Mouse (Mus musculus) embryonic facial prominence, embryonic 11.5 days (tissue): ENCODE data around the gene Zxdc. TPM values are rescaled to one million over a fixed set of nuclear protein-coding genes. Genes with fewer than 3 reads are reported as not detected.

Source experiments
- ATAC-seq: fragments of 200-750 bp; cut with Nextera tagmentation; replicated peaks from 2 replicates; pipeline ENCODE4 v1.8.0; 2017; ENCODE audit warnings: low read depth; ENCODE audit not compliant: insufficient number of reproducible peaks, low FRiP score, low TSS enrichment
- DNase-seq: peaks from one replicate; pipeline ENCODE4 v3.0.0-alpha.2; 2015; ENCODE audit warnings: low spot score
- H3K27ac ChIP-seq: fragments of 300-500 bp; sonication (generic); replicated peaks from 2 replicates; pipeline ENCODE4 v1.5.1; 2014; ENCODE audit warnings: mild to moderate bottlenecking, low read depth, low read length, control low read depth
- H3K27me3 ChIP-seq: fragments of 300-500 bp; sonication (generic); 2 replicates; pipeline ENCODE4 v1.6.1; 2014; ENCODE audit warnings: mild to moderate bottlenecking, low read length, moderate library complexity, mixed read lengths; ENCODE audit not compliant: control insufficient read depth, insufficient read depth
- H3K36me3 ChIP-seq: fragments of 300-500 bp; sonication (generic); replicated peaks from 2 replicates; pipeline ENCODE4 v1.6.1; 2014; ENCODE audit warnings: low read depth, mild to moderate bottlenecking, low read length, moderate library complexity, mixed read lengths; ENCODE audit not compliant: control insufficient read depth, insufficient read depth
- H3K4me1 ChIP-seq: fragments of 300-500 bp; sonication (generic); 2 replicates; pipeline ENCODE4 v1.6.1; 2014; ENCODE audit warnings: low read length, mixed read lengths; ENCODE audit not compliant: control insufficient read depth, insufficient read depth
- H3K4me2 ChIP-seq: fragments of 300-500 bp; sonication (generic); 2 replicates; pipeline ENCODE4 v1.6.1; 2014; ENCODE audit warnings: low read depth, mild to moderate bottlenecking, control low read depth, low read length, moderate library complexity
- H3K4me3 ChIP-seq: fragments of 300-500 bp; sonication (generic); 2 replicates; pipeline ENCODE4 v1.5.1; 2014; ENCODE audit warnings: low read depth, low read length, control low read depth
- H3K9ac ChIP-seq: fragments of 300-500 bp; sonication (generic); replicated peaks from 2 replicates; pipeline ENCODE4 v1.6.1; 2014; ENCODE audit warnings: mild to moderate bottlenecking, control low read depth, low read length
- H3K9me3 ChIP-seq: fragments of 300-500 bp; sonication (generic); replicated peaks from 2 replicates; pipeline ENCODE4 v1.6.1; 2016; ENCODE audit warnings: mild to moderate bottlenecking, low read length, inconsistent platforms, mixed read lengths; ENCODE audit not compliant: control insufficient read depth
- WGBS: fragments of 180-500 bp; shearing (Covaris S2); extraction: QIAGEN DNeasy Blood & Tissue Kit; methylation state at CpG from one replicate; pipeline ENCODE4 v1.1.7; 2014; 5-methylcytosine and 5-hydroxymethylcytosine counted together
- polyA plus RNA-seq: library from polyadenylated mRNA; unstranded; fragments of >200 nt; fragmentation: Nextera tagmentation; extraction: Ambion mirVana; gene quantifications from 2 replicates; pipeline ENCODE4 v1.2.1, GENCODE M21; 2014

Zxdc gene
- polyA plus RNA-seq, result 7.6 and 10.7 TPM in 2 replicates

GRCm38 (mm10) chr6:90368976-90369724, at the start of gene Zxdc:
Zxdc (plus strand) TSS chr6:90369492.
- H3K9me3 ChIP-seq, result no peaks in the 10 kb centered on the region
- H3K27ac ChIP-seq, result no peak within 1 kb of the TSS; the same call in 1 of the 2 replicates
- peaks cover 6% of the 10 kb centered on the region for H3K36me3 ChIP-seq
- peak within 1 kb of the TSS; percentile 99 for H3K4me2 ChIP-seq
- H3K4me3 ChIP-seq, result peak within 1 kb of the TSS; percentile 92
- H3K27me3 ChIP-seq, result no peaks in the 10 kb centered on the region
- 6% methylated on average over 41 of the region's 41 CpGs for WGBS
- peak within 1 kb of the TSS; percentile 79 for H3K9ac ChIP-seq
- peak; percentile 98 for DNase-seq
- ATAC-seq, result peak; percentile 95
- no peaks in the 10 kb centered on the region for H3K4me1 ChIP-seq

- Histone ChIP-seq H3K36me3 (no peaks in the 10 kb centered on the region), H3K27me3 (no peaks in the 10 kb centered on the region), H3K4me1 (no peaks in the 10 kb centered on the region; the same call in 1 of the 2 replicates), H3K4me3 (no peak overlapping the region), H3K4me2 (no peak overlapping the region), H3K27ac (no peak overlapping the region), H3K9ac (no peak overlapping the region), H3K9me3 (no peaks in the 10 kb centered on the region; the same call in 1 of the 2 replicates)
- 87% methylated on average over 5 of the region's 5 CpGs for WGBS
- DNase-seq, result no peak
- ATAC-seq, result no peak
Measured at GRCm38 (mm10) chr6:90320429-90320828, 48.9 kb upstream of the Zxdc start.

- H3K4me3 ChIP-seq, result no peak overlapping the region
- ATAC-seq, result no peak
- no peaks in the 10 kb centered on the region for H3K36me3 ChIP-seq
- no peak for DNase-seq
- H3K4me2 ChIP-seq, result no peak overlapping the region
- no peak overlapping the region for H3K27ac ChIP-seq
- no peaks in the 10 kb centered on the region; the same call in 1 of the 2 replicates for H3K4me1 ChIP-seq
- no peak overlapping the region for H3K9ac ChIP-seq
- no peaks in the 10 kb centered on the region for H3K9me3 ChIP-seq
- 55% methylated on average over 4 of the region's 4 CpGs for WGBS
- no peaks in the 10 kb centered on the region for H3K27me3 ChIP-seq
Measured at GRCm38 (mm10) chr6:90321811-90322210, 47.5 kb upstream of the Zxdc start.

- H3K27me3 ChIP-seq, result no peaks in the 10 kb centered on the region
- H3K4me1 ChIP-seq, result no peaks in the 10 kb centered on the region; the same call in 1 of the 2 replicates
- no peak overlapping the region for H3K9ac ChIP-seq
- ATAC-seq (no peak), DNase-seq (no peak)
- H3K36me3 ChIP-seq, result no peaks in the 10 kb centered on the region
- H3K27ac ChIP-seq, result no peak overlapping the region
- no peak overlapping the region for H3K4me2 ChIP-seq
- H3K9me3 ChIP-seq, result no peaks in the 10 kb centered on the region
- H3K4me3 ChIP-seq, result no peak overlapping the region
- WGBS, result 96% methylated on average over 3 of the region's 3 CpGs
Measured at GRCm38 (mm10) chr6:90324026-90324425, 45.3 kb upstream of the Zxdc start.

- H3K9me3 ChIP-seq, result no peaks in the 10 kb centered on the region
- no peaks in the 10 kb centered on the region; the same call in 1 of the 2 replicates for H3K4me1 ChIP-seq
- ATAC-seq, result no peak
- no peaks in the 10 kb centered on the region for H3K36me3 ChIP-seq
- H3K9ac ChIP-seq, result no peak overlapping the region
- no peak overlapping the region for H3K27ac ChIP-seq
- H3K4me3 ChIP-seq, result no peak overlapping the region
- no peaks in the 10 kb centered on the region for H3K27me3 ChIP-seq
- 53% methylated on average over 3 of the region's 3 CpGs for WGBS
- H3K4me2 ChIP-seq, result no peak overlapping the region
- DNase-seq, result no peak
Measured at GRCm38 (mm10) chr6:90324463-90324862, 44.8 kb upstream of the Zxdc start.

GRCm38 (mm10) chr6:90324991-90325390, 44.3 kb upstream of the Zxdc start, which contains the start of gene Chst13:
Chst13 (minus strand) TSS chr6:90325185.
- Histone ChIP-seq H3K9me3 (no peaks in the 10 kb centered on the region), H3K9ac (no peak within 1 kb of the TSS; the same call in 1 of the 2 replicates), H3K27ac (no peak within 1 kb of the TSS), H3K4me2 (peak within 1 kb of the TSS; percentile 35; the same call in 1 of the 2 replicates), H3K4me3 (0 out of 2 replicates have a peak within 1 kb of the TSS, but pooled peaks have one; percentile 9), H3K27me3 (no peaks in the 10 kb centered on the region), H3K4me1 (no peaks in the 10 kb centered on the region; the same call in 1 of the 2 replicates), H3K36me3 (no peaks in the 10 kb centered on the region)
- no peak for ATAC-seq
- peak; percentile 23 for DNase-seq
- WGBS, result 6% methylated on average over 22 of the region's 22 CpGs

GRCm38 (mm10) chr6:90327670-90328069, 41.6 kb upstream of the Zxdc start:
- DNase-seq, result peak; percentile 48
- WGBS, result 21% methylated on average over 6 of the region's 6 CpGs
- Histone ChIP-seq H3K4me2 (no peak overlapping the region), H3K9me3 (no peaks in the 10 kb centered on the region), H3K4me3 (no peak overlapping the region), H3K27me3 (no peaks in the 10 kb centered on the region), H3K36me3 (no peaks in the 10 kb centered on the region), H3K9ac (no peak overlapping the region), H3K27ac (no peak overlapping the region), H3K4me1 (no peaks in the 10 kb centered on the region; the same call in 1 of the 2 replicates)
- no peak for ATAC-seq

- DNase-seq, result no peak
- H3K36me3 ChIP-seq, result no peaks in the 10 kb centered on the region
- ATAC-seq, result no peak
- H3K9ac ChIP-seq, result no peak overlapping the region
- no peaks in the 10 kb centered on the region for H3K27me3 ChIP-seq
- no peak overlapping the region for H3K27ac ChIP-seq
- WGBS, result 53% methylated on average over 1 of the region's 1 CpGs
- no peak overlapping the region for H3K4me2 ChIP-seq
- no peaks in the 10 kb centered on the region for H3K9me3 ChIP-seq
- H3K4me3 ChIP-seq, result no peak overlapping the region
- no peaks in the 10 kb centered on the region for H3K4me1 ChIP-seq
Measured at GRCm38 (mm10) chr6:90329953-90330352, 39.3 kb upstream of the Zxdc start.
